In genomic region chr5:103160314-103161195, GRCm38 (mm10) we compare ENCODE assay signal across 13 mouse cellular contexts. TPM values are rescaled to one million over a fixed set of nuclear protein-coding genes. Genes with fewer than 3 reads are reported as not detected.
DNase-seq lines count a peak whose midpoint lies in the region; ATAC-seq and TF ChIP-seq lines count a peak whose summit lies in the region.
"Had no signal": no experiment of that assay in that cellular context is flagged by ENCODE, and none has a peak within 500 bp of the region (broad histone marks: within the 10 kb centered on the region; RNA-seq: fewer than 3 reads in every experiment).

No protein-coding gene starts in this region.

- no peaks in the 10 kb centered on the region for H3K36me3 ChIP-seq in forebrain, embryonic 11.5 days (ENCODE audit: control insufficient read depth, insufficient read depth, low read length)
- no peaks in the 10 kb centered on the region for H3K36me3 ChIP-seq in forebrain, embryonic 10.5 days (replicated peaks)
- H3K36me3 ChIP-seq in hindbrain, embryonic 12.5 days = no peaks in the 10 kb centered on the region
- H3K36me3 ChIP-seq in midbrain, postnatal 0 days (ENCODE audit: insufficient read depth, low read length) = no peaks in the 10 kb centered on the region

- WGBS in forebrain, embryonic 11.5 days = 55% methylated on average over 8 of the region's 8 CpGs
- 76% methylated on average over 8 of the region's 8 CpGs for WGBS in forebrain, embryonic 10.5 days
- whole genome bisulfite sequencing in hindbrain, embryonic 12.5 days = 40% methylated on average over 8 of the region's 8 CpGs
- WGBS in midbrain, postnatal 0 days = 19% methylated on average over 8 of the region's 8 CpGs

- TF ChIP-seq CTCF in cortical plate, adult 2 months (IDR thresholded peaks at IDR 0.05; ENCODE audit: extremely low read depth, insufficient read depth, low read length) = no peak
- no peak for TF ChIP-seq CTCF in midbrain, postnatal 0 days (IDR thresholded peaks at IDR 0.05)

- H3K4me2 ChIP-seq in forebrain, embryonic 11.5 days (ENCODE audit: low read depth, low read length, severe bottlenecking) = no peak overlapping the region
- peak overlapping the region; percentile 23; the same call in 1 of the 2 replicates for H3K4me2 ChIP-seq in hindbrain, embryonic 12.5 days (replicated peaks)
- 0 out of 2 replicates have a peak overlapping the region, but pooled peaks have one; percentile 9 for H3K4me2 ChIP-seq in midbrain, postnatal 0 days (ENCODE audit: low read depth, low read length, poor library complexity, severe bottlenecking)
- H3K4me2 ChIP-seq: heart, embryonic 11.5 days had no signal

- H3K27me3 ChIP-seq in forebrain, embryonic 11.5 days (ENCODE audit: control insufficient read depth, insufficient read depth, low read length) = no peaks in the 10 kb centered on the region
- H3K27me3 ChIP-seq in forebrain, embryonic 10.5 days (ENCODE audit: poor library complexity, severe bottlenecking) = no peaks in the 10 kb centered on the region
- no peaks in the 10 kb centered on the region for H3K27me3 ChIP-seq in hindbrain, embryonic 12.5 days
- H3K27me3 ChIP-seq in midbrain, postnatal 0 days (ENCODE audit: insufficient read depth, low read length) = no peaks in the 10 kb centered on the region

- H3K9me3 ChIP-seq in forebrain, embryonic 11.5 days (ENCODE audit: control insufficient read depth, low read length) = no peaks in the 10 kb centered on the region
- H3K9me3 ChIP-seq in forebrain, embryonic 10.5 days = no peaks in the 10 kb centered on the region
- H3K9me3 ChIP-seq in hindbrain, embryonic 12.5 days (replicated peaks) = no peaks in the 10 kb centered on the region
- no peaks in the 10 kb centered on the region for H3K9me3 ChIP-seq in midbrain, postnatal 0 days (ENCODE audit: low read length)

- H3K27ac ChIP-seq in forebrain, embryonic 11.5 days (ENCODE audit: low read depth, low read length) = peak overlapping the region; percentile 75
- H3K27ac ChIP-seq in forebrain, embryonic 10.5 days = no peak overlapping the region
- peak overlapping the region; percentile 68; the same call in 1 of the 2 replicates for H3K27ac ChIP-seq in cortical plate, adult 2 months (ENCODE audit: insufficient read depth, low read length)
- peak overlapping the region; percentile 89 for H3K27ac ChIP-seq in hindbrain, embryonic 12.5 days
- H3K27ac ChIP-seq in midbrain, postnatal 0 days (ENCODE audit: low read depth, low read length) = peak overlapping the region; percentile 86
- H3K27ac ChIP-seq: macrophage had no signal

- no peak for DNase-seq in forebrain, embryonic 11.5 days (ENCODE audit: low spot score)
- DNase-seq in forebrain, embryonic 10.5 days (ENCODE audit: extremely low spot score, low spot score) = no peak
- DNase-seq in midbrain, postnatal 0 days (ENCODE audit: low spot score) = peak; percentile 47
- no peak for DNase-seq in ovary, postnatal 10 days (ENCODE audit: low spot score)
- DNase-seq: adrenal gland, postnatal 10 days; B cell, adult 2 months had no signal

- H3K4me3 ChIP-seq in forebrain, embryonic 11.5 days (ENCODE audit: low read depth, low read length) = no peak overlapping the region
- no peak overlapping the region for H3K4me3 ChIP-seq in forebrain, embryonic 10.5 days
- H3K4me3 ChIP-seq in cortical plate, adult 2 months (ENCODE audit: insufficient read depth, low read length) = no peak overlapping the region
- no peak overlapping the region for H3K4me3 ChIP-seq in hindbrain, embryonic 12.5 days
- no peak overlapping the region for H3K4me3 ChIP-seq in midbrain, postnatal 0 days (ENCODE audit: low read depth, low read length)

- H3K4me1 ChIP-seq in forebrain, embryonic 11.5 days (replicated peaks; ENCODE audit: control insufficient read depth, insufficient read depth, low read length) = peaks cover 8% of the 10 kb centered on the region
- H3K4me1 ChIP-seq in forebrain, embryonic 10.5 days = peaks cover 20% of the 10 kb centered on the region
- peaks cover 14% of the 10 kb centered on the region for H3K4me1 ChIP-seq in cortical plate, adult 2 months (ENCODE audit: control insufficient read depth, insufficient read depth, low read length)
- H3K4me1 ChIP-seq in hindbrain, embryonic 12.5 days = peaks cover 21% of the 10 kb centered on the region
- H3K4me1 ChIP-seq in midbrain, postnatal 0 days (ENCODE audit: insufficient read depth, low read length) = peaks cover 11% of the 10 kb centered on the region; the same call in 1 of the 2 replicates

- H3K9ac ChIP-seq in forebrain, embryonic 11.5 days (ENCODE audit: low read length) = no peak overlapping the region
- H3K9ac ChIP-seq in hindbrain, embryonic 12.5 days = no peak overlapping the region
- peak overlapping the region; percentile 42; the same call in 1 of the 2 replicates for H3K9ac ChIP-seq in midbrain, postnatal 0 days (replicated peaks; ENCODE audit: low read length, poor library complexity, severe bottlenecking)

- no peak for TF ChIP-seq POLR2A in cortical plate, adult 2 months (IDR thresholded peaks at IDR 0.05; ENCODE audit: extremely low read depth, insufficient read depth, low read length)

- peak; percentile 89 for ATAC-seq in forebrain, embryonic 11.5 days (replicated peaks; ENCODE audit: low FRiP score)
- ATAC-seq in hindbrain, embryonic 12.5 days (ENCODE audit: low FRiP score) = peak; percentile 86
- ATAC-seq in midbrain, postnatal 0 days (ENCODE audit: low FRiP score) = peak; percentile 81
- ATAC-seq in megakaryocyte progenitor cell, adult 5-6 weeks (replicated peaks; ENCODE audit: poor library complexity) = no peak
- ATAC-seq in erythroid progenitor cell, adult 5-6 weeks (replicated peaks; ENCODE audit: low FRiP score, poor library complexity, severe bottlenecking) = no peak

RNA-seq across cellular contexts. Expression of gene Mapk10, which starts 50.6 kb away (rescaled TPM):
- polyA plus RNA-seq in forebrain, embryonic 11.5 days (2014; fragmentation: Nextera tagmentation; extraction: Ambion mirVana) = 28.6 and 30.1 TPM in 2 replicates
- 7.7 TPM in 2 replicates for polyA plus RNA-seq in forebrain, embryonic 10.5 days (2016; fragmentation: Nextera tagmentation; extraction: Ambion mirVana)
- polyA plus RNA-seq in cortical plate, adult 2 months (2012; rRNA removed) = 199 and 210 TPM in 2 replicates
- 77.6 and 91.8 TPM in 2 replicates for polyA plus RNA-seq in hindbrain, embryonic 12.5 days (2016; fragmentation: Nextera tagmentation; extraction: Ambion mirVana)
- total RNA-seq in midbrain, postnatal 0 days (2014; rRNA removed) = 35.8 and 46.6 TPM in 2 replicates
- polyA plus RNA-seq in midbrain, postnatal 0 days (2015; fragmentation: Nextera tagmentation; extraction: Ambion mirVana) = 99.8 and 110 TPM in 2 replicates
- not detected in 2 replicates for total RNA-seq in megakaryocyte progenitor cell, adult 5-6 weeks (2015)
- total RNA-seq in megakaryocyte progenitor cell, adult 5-6 weeks (2017) = not detected in 2 replicates
- not detected in 2 replicates for total RNA-seq in erythroid progenitor cell, adult 5-6 weeks (2015; ENCODE audit: low replicate concordance)
- total RNA-seq in erythroid progenitor cell, adult 5-6 weeks (2017; ENCODE audit: low replicate concordance) = not detected in 2 replicates
- total RNA-seq: liver, adult 2 months had no signal
- polyA plus RNA-seq: liver, adult 2 months; macrophage had no signal

Comparison
In these comparisons a context has a peak if more than half of its experiments do, and no peak if none do; other contexts are left out.
1. ATAC-seq: peak in forebrain, embryonic 11.5 days (single experiment), hindbrain, embryonic 12.5 days (single experiment) and midbrain, postnatal 0 days (single experiment); none in megakaryocyte progenitor cell, adult 5-6 weeks (single experiment) and erythroid progenitor cell, adult 5-6 weeks (single experiment).